Mouse (Mus musculus): Measurements from ENCODE around the gene Ppp2r5b.

The Ppp2r5b gene

GRCm38 (mm10) chr19:6236053-6236441, 375 bp upstream of the Ppp2r5b start:
- DNase-seq (ENCODE audit: low read depth, low spot score): peak; percentile 85

GRCm38 (mm10) chr19:6234337-6235083, 1.2 kb downstream of the Ppp2r5b start:
- DNase-seq (ENCODE audit: low read depth, low spot score): no peak

GRCm38 (mm10) chr19:6233647-6234046, 2.0 kb downstream of the Ppp2r5b start:
- no peak for DNase-seq (ENCODE audit: low read depth, low spot score)

GRCm38 (mm10) chr19:6231036-6231435, 4.6 kb downstream of the Ppp2r5b start:
- no peak for DNase-seq (ENCODE audit: low read depth, low spot score)

GRCm38 (mm10) chr19:6230411-6230810, 5.3 kb downstream of the Ppp2r5b start:
- no peak for DNase-seq (ENCODE audit: low read depth, low spot score)

GRCm38 (mm10) chr19:6227864-6228263, 7.8 kb downstream of the Ppp2r5b start:
- DNase-seq (ENCODE audit: low read depth, low spot score): no peak

GRCm38 (mm10) chr19:6226763-6227162, 8.9 kb downstream of the Ppp2r5b start:
- no peak for DNase-seq (ENCODE audit: low read depth, low spot score)

GRCm38 (mm10) chr19:6226135-6226534, 9.5 kb downstream of the Ppp2r5b start, which contains the start of gene Gpha2:
Gene Gpha2, plus strand, starts transcription at chr19:6226380.
- DNase-seq (ENCODE audit: low read depth, low spot score): no peak

GRCm38 (mm10) chr19:6218606-6219005, 17.1 kb downstream of the Ppp2r5b start:
- no peak for DNase-seq (ENCODE audit: low read depth, low spot score)

GRCm38 (mm10) chr19:6216046-6216705, 19.5 kb downstream of the Ppp2r5b start:
- DNase-seq (ENCODE audit: low read depth, low spot score): no peak

- no peak for DNase-seq (ENCODE audit: low read depth, low spot score)
Measured at GRCm38 (mm10) chr19:6206716-6207115, 29.0 kb downstream of the Ppp2r5b start.

- DNase-seq (ENCODE audit: low read depth, low spot score): no peak
Measured at GRCm38 (mm10) chr19:6204265-6204664, 31.4 kb downstream of the Ppp2r5b start.

- no peak for DNase-seq (ENCODE audit: low read depth, low spot score)
Measured at GRCm38 (mm10) chr19:6184131-6184530, 51.5 kb downstream of the Ppp2r5b start, which contains the start of gene Majin. Gene Majin, plus strand, starts transcription at chr19:6184388.

- peak; percentile 27 for DNase-seq (ENCODE audit: low read depth, low spot score)
Measured at GRCm38 (mm10) chr19:6182534-6182933, 53.1 kb downstream of the Ppp2r5b start.

GRCm38 (mm10) chr19:6181629-6182028, 54.0 kb downstream of the Ppp2r5b start:
- DNase-seq (ENCODE audit: low read depth, low spot score): no peak

GRCm38 (mm10) chr19:6178775-6179174, 56.9 kb downstream of the Ppp2r5b start:
- DNase-seq (ENCODE audit: low read depth, low spot score): no peak

Data from retina, postnatal 7 days (tissue).